Mouse (Mus musculus): ENCODE results near the gene Scyl2. TPM values are rescaled to one million over a fixed set of nuclear protein-coding genes. Genes with fewer than 3 reads are reported as not detected.

Scyl2 gene
- total and polyA plus RNA-seq, 3 experiments, result 6.8 to 38.1 (median 37.2) TPM

DNA sequence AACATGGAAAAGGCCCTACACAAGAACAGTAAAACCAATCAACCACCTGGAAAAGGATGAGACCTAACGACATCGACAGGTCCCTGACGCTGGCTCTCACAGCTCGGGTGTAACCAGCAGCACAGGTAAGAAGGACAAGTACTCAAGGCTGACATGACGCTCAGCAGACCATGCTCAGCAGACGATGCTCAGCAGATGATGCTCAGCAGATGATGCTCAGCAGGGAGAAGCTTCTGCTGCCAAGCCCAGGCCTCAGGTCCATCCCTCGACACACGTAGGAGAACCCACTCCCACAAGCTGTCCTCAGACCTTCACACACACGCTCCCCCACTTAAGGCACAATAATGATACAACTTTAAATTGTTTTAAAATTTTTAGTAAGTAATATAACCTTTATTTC lies 20.4 kb downstream of the Scyl2 start:
- peaks cover 54% of the 10 kb centered on the region for H3K36me3 ChIP-seq (replicated peaks)
- no peaks in the 10 kb centered on the region for H3K27me3 ChIP-seq (ENCODE audit: insufficient read depth, low read length)
- no peak overlapping the region for H3K4me3 ChIP-seq (ENCODE audit: low read depth, low read length)
- no peaks in the 10 kb centered on the region for H3K4me1 ChIP-seq (ENCODE audit: insufficient read depth, low read depth, low read length)
- ATAC-seq (ENCODE audit: extremely low read depth, insufficient number of reproducible peaks, low FRiP score, poor library complexity, severe bottlenecking) (no peak), DNase-seq (ENCODE audit: low spot score) (no peak)
- H3K9me3 ChIP-seq (replicated peaks), result no peaks in the 10 kb centered on the region
- no peak for TF ChIP-seq TAL1 (conservative IDR thresholded peaks at IDR 0.05; ENCODE audit: low read depth, low read length)

DNA sequence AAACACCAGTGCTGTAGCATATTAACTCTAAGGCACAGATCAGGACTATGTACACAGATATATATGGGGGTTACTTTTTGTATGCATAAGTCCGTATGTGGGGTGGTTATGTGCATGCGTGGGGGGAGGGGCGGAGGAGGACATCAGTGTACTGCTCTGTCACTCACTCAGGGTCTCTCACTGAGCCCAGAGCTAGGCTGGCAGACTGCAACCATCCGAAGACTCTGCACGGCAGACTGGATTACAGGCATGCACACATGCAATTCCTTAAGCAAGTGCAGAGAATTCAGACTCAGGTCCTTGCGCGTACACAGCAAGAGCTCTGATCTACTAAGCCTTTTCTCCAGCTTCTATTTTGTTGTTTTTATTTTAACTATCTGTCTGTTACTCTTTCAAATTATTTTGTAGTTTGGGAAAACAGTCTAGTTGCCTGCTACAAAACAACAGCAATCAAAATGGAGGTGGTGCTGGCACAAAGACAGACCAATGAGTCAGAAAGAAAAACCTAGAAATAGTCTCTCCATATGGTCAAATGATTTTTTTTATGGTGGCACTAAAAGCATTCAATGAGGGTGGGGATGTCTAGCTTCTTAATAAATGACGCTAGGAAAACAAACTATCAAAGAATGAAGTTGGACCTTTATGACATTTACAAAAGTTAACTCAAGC lies 21.0 kb downstream of the Scyl2 start:
- Histone ChIP-seq H3K36me3 (replicated peaks) (peaks cover 49% of the 10 kb centered on the region), H3K4me1 (ENCODE audit: insufficient read depth, low read depth, low read length) (no peaks in the 10 kb centered on the region), H3K4me3 (ENCODE audit: low read depth, low read length) (no peak overlapping the region), H3K9me3 (replicated peaks) (no peaks in the 10 kb centered on the region), H3K27me3 (ENCODE audit: insufficient read depth, low read length) (no peaks in the 10 kb centered on the region)
- no peak for DNase-seq (ENCODE audit: low spot score)
- no peak for ATAC-seq (ENCODE audit: extremely low read depth, insufficient number of reproducible peaks, low FRiP score, poor library complexity, severe bottlenecking)
- no peak for TF ChIP-seq CTCF (IDR thresholded peaks at IDR 0.05; ENCODE audit: low read depth, low read length)
- no peak for TF ChIP-seq GATA1 (IDR thresholded peaks at IDR 0.05; ENCODE audit: borderline replicate concordance, low read length)
- TF ChIP-seq POLR2AphosphoS5 (IDR thresholded peaks at IDR 0.05; ENCODE audit: insufficient replicate concordance, low read depth, low read length), result no peak
- TF ChIP-seq GATA2 (IDR thresholded peaks at IDR 0.05; ENCODE audit: borderline replicate concordance, low read depth, low read length), result no peak
- no peak for TF ChIP-seq TAL1 (conservative IDR thresholded peaks at IDR 0.05; ENCODE audit: low read depth, low read length)

DNA sequence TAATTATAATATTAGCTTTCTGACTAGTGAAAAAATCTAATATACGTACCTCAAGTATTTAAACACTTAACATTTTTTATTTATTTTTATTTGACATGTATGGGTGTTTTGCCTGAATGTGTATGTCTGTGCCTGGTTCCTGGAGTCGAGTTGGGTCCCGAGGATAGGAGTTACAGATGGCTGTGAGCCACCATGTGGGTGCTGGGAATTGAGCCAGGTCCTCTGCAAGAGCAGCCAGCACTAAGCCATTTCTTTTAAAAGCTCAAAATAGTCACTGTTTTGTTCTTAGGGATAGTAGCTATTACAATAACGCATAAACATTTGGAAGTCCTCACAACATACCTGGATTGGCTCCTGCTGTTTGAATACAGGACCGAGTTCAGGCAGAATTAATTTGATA lies 29.7 kb downstream of the Scyl2 start:
- no peak overlapping the region for H3K4me3 ChIP-seq (ENCODE audit: low read depth, low read length)
- H3K9me3 ChIP-seq (replicated peaks), result no peaks in the 10 kb centered on the region
- H3K4me1 ChIP-seq (ENCODE audit: insufficient read depth, low read depth, low read length), result no peaks in the 10 kb centered on the region
- no peak for ATAC-seq (ENCODE audit: extremely low read depth, insufficient number of reproducible peaks, low FRiP score, poor library complexity, severe bottlenecking)
- DNase-seq (ENCODE audit: low spot score), result no peak
- H3K36me3 ChIP-seq (replicated peaks), result peaks cover 68% of the 10 kb centered on the region
- H3K27me3 ChIP-seq (ENCODE audit: insufficient read depth, low read length), result no peaks in the 10 kb centered on the region
- TF ChIP-seq TAL1 (conservative IDR thresholded peaks at IDR 0.05; ENCODE audit: low read depth, low read length), result no peak
- TF ChIP-seq POLR2AphosphoS5 (IDR thresholded peaks at IDR 0.05; ENCODE audit: insufficient replicate concordance, low read depth, low read length), result no peak
- no peak for TF ChIP-seq GATA1 (IDR thresholded peaks at IDR 0.05; ENCODE audit: borderline replicate concordance, low read length)
- TF ChIP-seq CTCF (IDR thresholded peaks at IDR 0.05; ENCODE audit: low read depth, low read length), result no peak

DNA sequence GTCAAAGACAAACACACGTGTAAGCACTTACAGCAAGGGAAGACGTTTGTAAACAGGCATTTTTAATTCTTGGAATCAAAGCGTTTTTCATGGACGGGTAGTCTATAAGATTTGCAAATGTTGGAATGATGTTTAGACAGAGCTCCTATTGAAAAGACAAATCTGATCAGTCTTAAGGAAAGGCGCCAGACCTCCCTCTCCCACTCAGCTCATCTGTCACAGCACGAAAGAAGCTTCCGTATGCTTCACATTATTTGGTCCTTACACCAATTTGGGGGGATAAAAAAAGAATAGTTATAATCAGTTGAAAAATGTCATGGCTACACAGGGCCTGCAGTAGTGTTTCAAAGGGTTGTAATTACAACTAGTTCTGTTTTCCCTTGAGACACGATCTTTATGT lies 33.2 kb downstream of the Scyl2 start:
- H3K36me3 ChIP-seq (replicated peaks), result peaks cover 73% of the 10 kb centered on the region
- no peak for ATAC-seq (ENCODE audit: extremely low read depth, insufficient number of reproducible peaks, low FRiP score, poor library complexity, severe bottlenecking)

DNA sequence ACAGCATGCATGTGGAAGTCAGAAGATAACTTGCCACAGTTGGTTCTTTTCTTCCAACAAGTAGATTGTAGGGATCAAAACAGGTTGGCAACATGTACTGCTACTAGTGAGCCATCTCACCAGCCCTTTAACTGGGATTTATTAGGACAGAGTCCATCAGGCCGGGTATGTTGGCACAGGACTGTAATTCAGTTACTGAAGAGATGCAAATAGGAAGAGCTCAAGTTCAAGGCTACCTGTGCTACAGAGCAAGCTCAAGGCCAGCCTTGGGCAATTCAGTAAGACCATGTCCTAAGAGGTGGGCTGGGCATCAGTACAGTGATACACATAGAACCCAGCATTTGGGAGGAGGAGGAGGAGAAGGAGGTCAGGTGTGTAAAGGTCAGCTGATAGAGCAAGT lies 34.4 kb downstream of the Scyl2 start:
- ATAC-seq (ENCODE audit: extremely low read depth, insufficient number of reproducible peaks, low FRiP score, poor library complexity, severe bottlenecking), result no peak
- H3K4me1 ChIP-seq (ENCODE audit: insufficient read depth, low read depth, low read length), result no peaks in the 10 kb centered on the region
- no peak overlapping the region for H3K4me3 ChIP-seq (ENCODE audit: low read depth, low read length)
- no peaks in the 10 kb centered on the region for H3K27me3 ChIP-seq (ENCODE audit: insufficient read depth, low read length)
- no peak for DNase-seq (ENCODE audit: low spot score)
- H3K9me3 ChIP-seq (replicated peaks), result no peaks in the 10 kb centered on the region
- H3K36me3 ChIP-seq (replicated peaks), result peaks cover 71% of the 10 kb centered on the region
- no peak for TF ChIP-seq GATA1 (IDR thresholded peaks at IDR 0.05; ENCODE audit: borderline replicate concordance, low read length)
- no peak for TF ChIP-seq GATA2 (IDR thresholded peaks at IDR 0.05; ENCODE audit: borderline replicate concordance, low read depth, low read length)
- no peak for TF ChIP-seq TAL1 (conservative IDR thresholded peaks at IDR 0.05; ENCODE audit: low read depth, low read length)
- no peak for TF ChIP-seq CTCF (IDR thresholded peaks at IDR 0.05; ENCODE audit: low read depth, low read length)
- no peak for TF ChIP-seq POLR2AphosphoS5 (IDR thresholded peaks at IDR 0.05; ENCODE audit: insufficient replicate concordance, low read depth, low read length)

More for the DNA sequence above, 33.2 kb downstream of the Scyl2 start:
- no peaks in the 10 kb centered on the region for H3K27me3 ChIP-seq (ENCODE audit: insufficient read depth, low read length)
- no peaks in the 10 kb centered on the region for H3K4me1 ChIP-seq (ENCODE audit: insufficient read depth, low read depth, low read length)
- TF ChIP-seq GATA2 (IDR thresholded peaks at IDR 0.05; ENCODE audit: borderline replicate concordance, low read depth, low read length), result no peak
- no peak for TF ChIP-seq GATA1 (IDR thresholded peaks at IDR 0.05; ENCODE audit: borderline replicate concordance, low read length)
- no peaks in the 10 kb centered on the region for H3K9me3 ChIP-seq (replicated peaks)
- DNase-seq (ENCODE audit: low spot score), result no peak
- H3K4me3 ChIP-seq (ENCODE audit: low read depth, low read length), result no peak overlapping the region

DNA sequence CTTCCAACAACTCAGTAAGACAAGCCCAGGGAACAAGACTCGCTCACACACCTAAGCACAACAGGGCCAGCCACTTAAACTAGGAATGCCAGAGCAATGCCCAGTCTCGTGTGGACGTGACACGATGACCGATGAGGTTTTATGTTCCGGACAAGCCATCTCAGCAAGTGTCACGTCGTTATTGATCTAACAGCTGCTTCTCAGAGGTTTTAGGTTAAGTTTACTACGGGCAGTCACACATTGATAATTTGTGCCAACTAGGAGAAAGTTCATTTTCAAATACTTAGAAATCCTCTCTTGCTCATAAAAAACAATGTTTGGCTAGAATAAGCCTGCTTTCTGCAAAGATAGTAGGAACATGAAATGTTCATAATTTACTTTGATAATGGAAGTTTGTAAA lies 39.2 kb downstream of the Scyl2 start:
- H3K27me3 ChIP-seq (ENCODE audit: insufficient read depth, low read length), result no peaks in the 10 kb centered on the region
- no peak for TF ChIP-seq POLR2AphosphoS5 (IDR thresholded peaks at IDR 0.05; ENCODE audit: insufficient replicate concordance, low read depth, low read length)
- TF ChIP-seq CTCF (IDR thresholded peaks at IDR 0.05; ENCODE audit: low read depth, low read length), result no peak
- no peak for TF ChIP-seq GATA1 (IDR thresholded peaks at IDR 0.05; ENCODE audit: borderline replicate concordance, low read length)
- TF ChIP-seq GATA2 (IDR thresholded peaks at IDR 0.05; ENCODE audit: borderline replicate concordance, low read depth, low read length), result no peak
- no peak for TF ChIP-seq TAL1 (conservative IDR thresholded peaks at IDR 0.05; ENCODE audit: low read depth, low read length)
- no peaks in the 10 kb centered on the region for H3K9me3 ChIP-seq (replicated peaks)
- no peaks in the 10 kb centered on the region for H3K4me1 ChIP-seq (ENCODE audit: insufficient read depth, low read depth, low read length)
- peaks cover 81% of the 10 kb centered on the region for H3K36me3 ChIP-seq (replicated peaks)
- no peak for DNase-seq (ENCODE audit: low spot score)
- H3K4me3 ChIP-seq (ENCODE audit: low read depth, low read length), result no peak overlapping the region
- ATAC-seq (ENCODE audit: extremely low read depth, insufficient number of reproducible peaks, low FRiP score, poor library complexity, severe bottlenecking), result no peak

DNA sequence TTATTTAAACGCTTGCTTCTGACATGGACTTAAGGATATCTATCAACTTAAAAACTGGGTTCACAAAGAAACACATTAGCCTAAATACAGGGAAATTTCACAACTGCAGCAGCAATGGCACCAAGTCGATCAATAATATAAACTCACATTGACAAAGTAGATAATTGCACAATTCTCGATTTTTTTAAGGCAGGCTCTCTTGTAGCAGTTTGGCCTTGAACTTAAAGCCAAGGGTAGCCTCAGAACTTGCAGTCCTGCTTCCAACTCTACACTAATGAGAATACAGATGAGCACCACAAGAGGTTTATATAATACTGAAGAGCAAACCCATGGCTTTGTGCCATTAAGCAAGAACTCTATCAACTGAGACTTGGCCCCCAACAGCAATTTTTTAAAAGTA lies 49.1 kb downstream of the Scyl2 start:
- TF ChIP-seq POLR2AphosphoS5 (IDR thresholded peaks at IDR 0.05; ENCODE audit: insufficient replicate concordance, low read depth, low read length), result no peak
- no peaks in the 10 kb centered on the region for H3K27me3 ChIP-seq (ENCODE audit: insufficient read depth, low read length)

More for the DNA sequence above, 49.1 kb downstream of the Scyl2 start:
- Histone ChIP-seq H3K36me3 (replicated peaks) (peaks cover 24% of the 10 kb centered on the region), H3K4me3 (ENCODE audit: low read depth, low read length) (no peak overlapping the region), H3K9me3 (replicated peaks) (no peaks in the 10 kb centered on the region), H3K4me1 (ENCODE audit: insufficient read depth, low read depth, low read length) (no peaks in the 10 kb centered on the region)
- DNase-seq (ENCODE audit: low spot score) (no peak), ATAC-seq (ENCODE audit: extremely low read depth, insufficient number of reproducible peaks, low FRiP score, poor library complexity, severe bottlenecking) (no peak)
